Mouse (Mus musculus): ENCODE measurements around the gene Mfsd6. TPM values are rescaled to one million over a fixed set of nuclear protein-coding genes. Genes with fewer than 3 reads are reported as not detected.

Mfsd6 gene
- total RNA-seq, 1 experiment, result 0.98 TPM

GRCm38 (mm10) chr1:52658160-52658559 lies 69.1 kb downstream of the Mfsd6 start:
- TF ChIP-seq CHD2 (IDR thresholded peaks at IDR 0.05; ENCODE audit: low read depth, low read length), result no peak
- TF ChIP-seq MAFK (IDR thresholded peaks at IDR 0.05; ENCODE audit: insufficient read depth, low read depth, low read length), result no peak
- no peak for TF ChIP-seq HCFC1 (IDR thresholded peaks at IDR 0.05; ENCODE audit: borderline replicate concordance, insufficient read depth, low read length)
- TF ChIP-seq ZNF384 (IDR thresholded peaks at IDR 0.05; ENCODE audit: low read depth, low read length), result no peak
- TF ChIP-seq ZC3H11A (IDR thresholded peaks at IDR 0.05; ENCODE audit: borderline replicate concordance, low read depth, low read length), result no peak
- Histone ChIP-seq H3K4me1 (ENCODE audit: control insufficient read depth in 2 of 2, insufficient read depth in 2 of 2, low read length in 2 of 2, poor library complexity in 1 of 2) (peaks cover 0 to 3% of the 10 kb centered on the region in 2 experiments; a peak in 1 of 4 replicates), H3K27ac (ENCODE audit: insufficient read depth, low read depth, low read length, poor library complexity, severe bottlenecking) (no peak overlapping the region), H3K9ac (ENCODE audit: insufficient read depth, low read depth, low read length, poor library complexity, severe bottlenecking) (no peak overlapping the region), H3K9me3 (ENCODE audit: control insufficient read depth, insufficient read depth, low read depth, low read length) (no peaks in the 10 kb centered on the region), H3K36me3 (ENCODE audit: control insufficient read depth, insufficient read depth, low read length, poor library complexity, severe bottlenecking) (no peaks in the 10 kb centered on the region; the same call in 1 of the 2 replicates), H3K4me3 (ENCODE audit: insufficient read depth in 1 of 2, low read depth in 1 of 2, low read length in 2 of 2, poor library complexity in 1 of 2, severe bottlenecking in 1 of 2) (no peak overlapping the region)
- DNase-seq (ENCODE audit: low read depth, low spot score), result no peak
- in situ Hi-C loops (cut with MboI; ENCODE audit: low sequenced_read_pairs in 2 of 2, unreplicated experiment in 2 of 2), result loop anchor here in 1 of 2 experiments (25.0 kb wide), 1 partner anchor 304 kb away; no protein-coding TSS in a partner anchor

- H3K4me1 ChIP-seq (ENCODE audit: control insufficient read depth in 2 of 2, insufficient read depth in 2 of 2, low read length in 2 of 2, poor library complexity in 1 of 2), result peaks cover 0 to 3% of the 10 kb centered on the region in 2 experiments; a peak in 1 of 4 replicates
- no peak overlapping the region for H3K9ac ChIP-seq (ENCODE audit: insufficient read depth, low read depth, low read length, poor library complexity, severe bottlenecking)
- in situ Hi-C loops (cut with MboI; ENCODE audit: low sequenced_read_pairs in 2 of 2, unreplicated experiment in 2 of 2), result loop anchor here in 1 of 2 experiments (25.0 kb wide), 1 partner anchor 307 kb away; no protein-coding TSS in a partner anchor
- DNase-seq (ENCODE audit: low read depth, low spot score), result no peak
- no peaks in the 10 kb centered on the region; the same call in 1 of the 2 replicates for H3K36me3 ChIP-seq (ENCODE audit: control insufficient read depth, insufficient read depth, low read length, poor library complexity, severe bottlenecking)
- H3K27ac ChIP-seq (ENCODE audit: insufficient read depth, low read depth, low read length, poor library complexity, severe bottlenecking), result no peak overlapping the region
- no peaks in the 10 kb centered on the region for H3K9me3 ChIP-seq (ENCODE audit: control insufficient read depth, insufficient read depth, low read depth, low read length)
- H3K4me3 ChIP-seq (ENCODE audit: insufficient read depth in 1 of 2, low read depth in 1 of 2, low read length in 2 of 2, poor library complexity in 1 of 2, severe bottlenecking in 1 of 2), result no peak overlapping the region
- TF ChIP-seq ZNF384 (IDR thresholded peaks at IDR 0.05; ENCODE audit: low read depth, low read length) (no peak), ZC3H11A (IDR thresholded peaks at IDR 0.05; ENCODE audit: borderline replicate concordance, low read depth, low read length) (no peak), MAFK (IDR thresholded peaks at IDR 0.05; ENCODE audit: insufficient read depth, low read depth, low read length) (no peak), HCFC1 (IDR thresholded peaks at IDR 0.05; ENCODE audit: borderline replicate concordance, insufficient read depth, low read length) (no peak), CHD2 (IDR thresholded peaks at IDR 0.05; ENCODE audit: low read depth, low read length) (no peak)
These were observed 72.1 kb downstream of the Mfsd6 start for GRCm38 (mm10) chr1:52655153-52655552.

- Histone ChIP-seq H3K36me3 (ENCODE audit: control insufficient read depth, insufficient read depth, low read length, poor library complexity, severe bottlenecking) (peaks cover 11% of the 10 kb centered on the region), H3K9ac (ENCODE audit: insufficient read depth, low read depth, low read length, poor library complexity, severe bottlenecking) (no peak overlapping the region), H3K27ac (ENCODE audit: insufficient read depth, low read depth, low read length, poor library complexity, severe bottlenecking) (no peak overlapping the region), H3K4me1 (ENCODE audit: control insufficient read depth in 2 of 2, insufficient read depth in 2 of 2, low read length in 2 of 2, poor library complexity in 1 of 2) (peaks cover 0 to 3% of the 10 kb centered on the region in 2 experiments; a peak in 1 of 4 replicates), H3K9me3 (ENCODE audit: control insufficient read depth, insufficient read depth, low read depth, low read length) (no peaks in the 10 kb centered on the region), H3K4me3 (ENCODE audit: insufficient read depth in 1 of 2, low read depth in 1 of 2, low read length in 2 of 2, poor library complexity in 1 of 2, severe bottlenecking in 1 of 2) (no peak overlapping the region)
- in situ Hi-C loops (cut with MboI; ENCODE audit: low sequenced_read_pairs in 2 of 2, unreplicated experiment in 2 of 2), result loop anchor here in 1 of 2 experiments (25.0 kb wide), 1 partner anchor 309 kb away; no protein-coding TSS in a partner anchor
- TF ChIP-seq CHD2 (IDR thresholded peaks at IDR 0.05; ENCODE audit: low read depth, low read length) (no peak), HCFC1 (IDR thresholded peaks at IDR 0.05; ENCODE audit: borderline replicate concordance, insufficient read depth, low read length) (no peak), ZC3H11A (IDR thresholded peaks at IDR 0.05; ENCODE audit: borderline replicate concordance, low read depth, low read length) (no peak), ZNF384 (IDR thresholded peaks at IDR 0.05; ENCODE audit: low read depth, low read length) (no peak), MAFK (IDR thresholded peaks at IDR 0.05; ENCODE audit: insufficient read depth, low read depth, low read length) (no peak)
- no peak for DNase-seq (ENCODE audit: low read depth, low spot score)
These were observed 73.9 kb downstream of the Mfsd6 start for GRCm38 (mm10) chr1:52653366-52653765.

- Histone ChIP-seq H3K9me3 (ENCODE audit: control insufficient read depth, insufficient read depth, low read depth, low read length) (no peaks in the 10 kb centered on the region), H3K4me1 (ENCODE audit: control insufficient read depth in 2 of 2, insufficient read depth in 2 of 2, low read length in 2 of 2, poor library complexity in 1 of 2) (peaks cover 0 to 3% of the 10 kb centered on the region in 2 experiments; a peak in 1 of 4 replicates), H3K9ac (ENCODE audit: insufficient read depth, low read depth, low read length, poor library complexity, severe bottlenecking) (no peak overlapping the region), H3K4me3 (ENCODE audit: insufficient read depth in 1 of 2, low read depth in 1 of 2, low read length in 2 of 2, poor library complexity in 1 of 2, severe bottlenecking in 1 of 2) (no peak overlapping the region), H3K27ac (ENCODE audit: insufficient read depth, low read depth, low read length, poor library complexity, severe bottlenecking) (no peak overlapping the region), H3K36me3 (ENCODE audit: control insufficient read depth, insufficient read depth, low read length, poor library complexity, severe bottlenecking) (peaks cover 11% of the 10 kb centered on the region)
- in situ Hi-C loops (cut with MboI; ENCODE audit: low sequenced_read_pairs in 2 of 2, unreplicated experiment in 2 of 2), result loop anchor here in 1 of 2 experiments (25.0 kb wide), 1 partner anchor 310 kb away; no protein-coding TSS in a partner anchor
- no peak for DNase-seq (ENCODE audit: low read depth, low spot score)
- TF ChIP-seq ZNF384 (IDR thresholded peaks at IDR 0.05; ENCODE audit: low read depth, low read length) (no peak), HCFC1 (IDR thresholded peaks at IDR 0.05; ENCODE audit: borderline replicate concordance, insufficient read depth, low read length) (no peak), CHD2 (IDR thresholded peaks at IDR 0.05; ENCODE audit: low read depth, low read length) (no peak), ZC3H11A (IDR thresholded peaks at IDR 0.05; ENCODE audit: borderline replicate concordance, low read depth, low read length) (no peak), MAFK (IDR thresholded peaks at IDR 0.05; ENCODE audit: insufficient read depth, low read depth, low read length) (no peak)
These were observed 74.5 kb downstream of the Mfsd6 start for GRCm38 (mm10) chr1:52652601-52653253.

Data from ES-E14 (cell line).